Mouse (Mus musculus) E14TG2a.4 (cell line): Measurements from ENCODE around the gene Zdhhc8.

ENCODE experiments used
- CTCF ChIP-seq: conservative IDR thresholded peaks from 2 replicates; pipeline ENCODE4 v1.5.1; 2014; ENCODE audit warnings: low read length
- NANOG ChIP-seq: IDR thresholded peaks from 2 replicates; pipeline ENCODE4 v1.6.1; 2014; ENCODE audit warnings: borderline replicate concordance, low read length, mixed read lengths
- POU5F1 ChIP-seq: IDR thresholded peaks from 2 replicates; pipeline ENCODE4 v1.6.1; 2014; ENCODE audit warnings: low read length, borderline replicate concordance

GRCm38 (mm10) chr16:18268182-18268581 is 33.2 kb upstream of the Zdhhc8 start:
- peak; percentile 53 for TF ChIP-seq CTCF
- no peak for TF ChIP-seq POU5F1
- TF ChIP-seq NANOG, result no peak
